Mouse (Mus musculus) T-helper 1 cell (primary cell): ENCODE results near the gene Grb2.

Experiments used
- in situ Hi-C: fragments of 300-600 bp; cut with MboI, MseI; formaldehyde crosslinking; loops from one replicate; pipeline ENCODE4 v1.15.1; 2025; ENCODE audit warnings: high pct_unique_total_duplicates

Grb2 gene

DNA sequence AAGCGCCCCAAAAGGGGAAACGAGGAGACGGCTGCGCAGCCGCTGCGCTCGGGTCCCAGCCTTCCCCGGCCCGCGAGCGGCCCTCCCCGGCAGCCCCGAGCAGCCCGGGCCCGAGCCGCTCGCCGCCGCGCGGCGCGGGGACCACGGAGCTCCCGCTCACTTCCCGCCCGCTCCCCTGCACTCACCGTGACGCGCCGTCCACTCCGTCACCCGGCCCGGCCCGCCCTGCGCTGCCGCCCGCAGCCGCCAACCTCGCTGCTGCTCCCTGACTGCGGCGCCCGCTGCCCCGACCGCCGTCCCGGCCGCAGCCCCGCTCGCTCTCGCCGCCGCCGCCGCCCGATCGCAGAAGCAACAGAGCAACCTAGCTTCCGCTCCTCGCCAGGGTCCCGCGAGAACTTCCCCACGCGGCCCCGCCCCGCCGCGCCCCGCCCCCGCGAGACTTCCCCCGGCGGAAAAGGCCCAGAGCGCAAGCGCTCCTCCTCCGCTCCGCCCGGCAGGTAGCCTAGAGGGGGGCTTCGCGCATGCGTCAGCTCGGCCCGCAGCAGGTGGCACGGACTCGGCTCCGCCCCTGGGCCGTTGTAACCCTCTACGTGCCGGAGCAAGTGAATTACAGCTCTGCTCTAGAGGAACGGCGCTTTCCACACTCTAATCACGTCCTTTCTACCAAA, at the start of gene Grb2:
Gene Grb2 (minus strand): TSS at position 389 of the 668 bp plus-strand sequence.
- in situ Hi-C loops: no loop called here

- in situ Hi-C loops: no loop called here
Measured at GRCm38 (mm10) chr11:115753485-115753884, 45.1 kb upstream of the Grb2 start.

GRCm38 (mm10) chr11:115752653-115753052, 44.3 kb upstream of the Grb2 start:
- in situ Hi-C loops: no loop called here

DNA sequence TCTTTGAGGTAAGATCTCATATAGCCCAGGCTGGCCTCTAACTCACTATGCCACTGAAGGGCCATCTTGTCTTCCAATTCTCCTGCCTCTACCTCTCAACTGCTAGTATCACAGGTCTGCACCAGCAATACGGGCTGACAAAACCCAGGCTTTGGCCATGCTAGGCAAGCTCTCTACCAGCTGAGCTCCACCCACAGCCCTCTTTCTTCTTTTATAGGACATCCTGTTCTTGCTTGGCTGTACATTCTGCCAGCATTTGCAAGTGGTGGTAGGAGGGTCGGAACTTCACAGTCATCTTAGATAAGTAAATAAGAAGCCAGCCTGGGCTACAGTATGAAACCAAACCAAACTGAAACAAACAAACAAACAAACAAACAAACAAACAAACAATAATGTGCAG, 43.3 kb upstream of the Grb2 start:
- in situ Hi-C loops: no loop called here

DNA sequence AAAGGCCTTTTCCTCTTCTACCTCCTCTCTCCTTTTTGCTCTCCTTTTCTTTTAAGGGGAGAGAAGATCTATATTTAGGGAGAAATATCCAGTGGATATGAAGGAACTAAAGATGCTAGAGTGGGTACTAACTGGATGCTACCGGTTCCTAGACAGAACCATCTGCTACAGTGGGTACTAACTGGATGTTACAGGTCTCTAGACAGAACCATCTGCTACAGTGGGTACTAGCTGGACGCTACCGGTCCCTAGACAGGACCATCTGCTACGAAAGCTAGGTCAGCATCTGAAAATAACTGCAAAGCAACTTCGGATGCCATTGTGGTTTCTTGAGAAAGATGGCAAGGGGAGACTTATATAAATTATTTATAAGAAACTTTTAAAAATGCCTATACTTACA, 41.4 kb upstream of the Grb2 start:
- in situ Hi-C loops: no loop called here

DNA sequence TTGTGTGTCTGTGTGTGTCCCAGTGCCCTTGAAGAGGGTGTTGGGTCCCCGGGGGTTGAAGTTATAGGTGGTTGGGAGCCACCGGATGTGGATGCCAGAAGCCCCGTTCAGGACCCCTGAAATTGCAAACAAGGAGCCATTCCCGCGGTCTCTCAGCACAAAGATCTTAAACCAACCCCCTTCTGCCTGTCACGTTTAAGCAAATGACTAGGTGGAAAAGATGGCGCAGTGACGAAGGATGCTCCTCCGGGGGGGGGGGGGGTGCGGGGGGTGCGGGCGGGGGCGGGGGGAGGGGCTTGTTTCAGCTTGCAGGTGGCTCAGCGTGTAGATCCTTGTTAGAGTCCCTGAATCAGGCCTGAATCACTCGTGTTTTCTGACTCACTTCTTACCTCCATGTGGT, 39.0 kb upstream of the Grb2 start:
- in situ Hi-C loops: no loop called here

- in situ Hi-C loops: no loop called here
Measured at GRCm38 (mm10) chr11:115746762-115747161, 38.4 kb upstream of the Grb2 start.

DNA sequence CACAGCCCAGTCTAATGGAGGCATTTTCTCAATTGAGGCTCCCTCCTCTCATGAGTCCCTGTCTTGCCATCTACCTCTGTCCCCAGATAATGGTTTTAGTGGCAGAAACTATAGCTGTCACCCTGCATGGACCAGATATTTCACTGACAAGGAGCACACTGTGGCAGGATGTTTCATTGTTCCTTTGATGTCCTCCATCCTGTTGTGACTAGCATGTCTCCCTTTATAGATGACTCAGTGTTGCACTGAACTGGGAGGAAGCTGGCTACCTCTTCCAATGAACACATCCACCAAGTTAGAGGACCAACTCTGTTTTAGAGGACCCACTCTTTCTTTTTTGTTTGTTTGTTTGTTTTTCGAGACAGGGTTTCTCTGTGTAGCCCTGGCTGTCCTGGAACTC, 37.7 kb upstream of the Grb2 start:
- in situ Hi-C loops: no loop called here

DNA sequence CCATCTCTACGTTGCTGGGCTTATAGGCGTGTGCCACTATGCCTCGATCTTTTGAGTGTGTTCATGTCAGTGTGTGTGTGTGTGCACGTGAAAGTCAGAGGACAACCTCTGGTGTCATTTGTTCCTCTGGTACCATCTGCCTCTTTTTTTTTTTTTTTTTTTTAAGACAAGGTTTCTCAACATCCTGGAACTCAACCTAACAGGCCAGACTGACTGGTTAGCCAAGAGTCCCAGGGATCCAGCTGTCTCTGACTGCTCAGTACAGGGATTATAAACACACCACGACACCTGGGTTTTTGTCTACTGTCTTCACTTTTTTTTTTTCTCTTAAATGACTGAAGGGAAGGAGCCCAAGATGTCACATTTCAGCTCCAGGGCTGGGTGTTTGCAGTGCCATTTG, 36.0 kb upstream of the Grb2 start:
- in situ Hi-C loops: loop anchor here (5.0 kb wide), 1 partner anchor 38 kb away; no protein-coding TSS in a partner anchor

DNA sequence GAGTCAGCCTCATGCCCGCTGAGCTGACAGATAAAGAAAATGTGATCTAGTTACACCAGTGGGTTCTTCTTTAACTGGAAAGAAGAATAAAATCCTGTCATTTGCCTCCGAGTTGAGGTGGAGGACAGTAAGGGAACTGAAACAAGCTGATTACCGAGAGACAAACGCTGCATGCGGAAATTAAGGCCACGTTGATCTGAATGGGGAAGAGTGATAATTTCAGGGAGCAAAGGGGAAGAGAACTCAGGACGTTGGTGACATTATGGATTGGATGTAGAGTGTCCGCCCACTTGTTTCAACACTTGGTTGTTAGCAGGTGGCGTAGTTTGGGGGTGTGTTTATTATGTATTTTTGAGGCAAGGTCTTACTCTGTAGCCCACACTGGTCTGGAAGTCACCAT, 34.5 kb upstream of the Grb2 start:
- in situ Hi-C loops: loop anchor here (5.0 kb wide), 1 partner anchor 39 kb away; no protein-coding TSS in a partner anchor

GRCm38 (mm10) chr11:115741070-115741469, 32.7 kb upstream of the Grb2 start:
- in situ Hi-C loops: loop anchor here (5.0 kb wide), 1 partner anchor 41 kb away; no protein-coding TSS in a partner anchor

DNA sequence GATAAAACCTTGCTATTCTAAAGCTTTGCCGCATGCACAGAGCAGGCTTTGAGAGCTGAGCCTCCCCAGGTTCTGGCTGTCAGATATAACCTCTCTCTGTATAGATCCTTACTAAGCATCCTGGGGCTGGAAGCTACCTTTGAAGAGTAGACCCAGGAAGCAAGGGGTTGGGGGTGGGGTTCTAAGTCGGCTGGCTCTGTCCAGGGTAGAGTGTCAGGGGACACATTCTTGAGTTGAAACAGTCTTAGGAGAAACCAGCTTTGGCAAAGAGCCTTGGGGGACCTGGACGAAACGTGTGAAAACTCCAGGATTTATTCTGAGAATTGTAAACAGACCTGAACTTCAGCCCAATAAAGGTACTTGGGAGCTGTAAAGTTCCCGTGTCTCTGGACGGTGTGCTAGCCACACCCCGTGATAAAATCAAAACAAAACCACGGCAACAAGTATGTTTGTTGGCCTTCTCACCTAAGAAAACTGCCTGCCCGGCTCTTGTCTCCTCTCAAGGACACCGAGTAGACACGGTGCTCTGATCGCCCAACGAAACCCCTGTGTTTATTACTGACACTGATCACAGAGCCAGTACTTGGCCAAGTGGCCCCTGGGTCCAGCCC, 30.0 kb upstream of the Grb2 start:
- in situ Hi-C loops: no loop called here

DNA sequence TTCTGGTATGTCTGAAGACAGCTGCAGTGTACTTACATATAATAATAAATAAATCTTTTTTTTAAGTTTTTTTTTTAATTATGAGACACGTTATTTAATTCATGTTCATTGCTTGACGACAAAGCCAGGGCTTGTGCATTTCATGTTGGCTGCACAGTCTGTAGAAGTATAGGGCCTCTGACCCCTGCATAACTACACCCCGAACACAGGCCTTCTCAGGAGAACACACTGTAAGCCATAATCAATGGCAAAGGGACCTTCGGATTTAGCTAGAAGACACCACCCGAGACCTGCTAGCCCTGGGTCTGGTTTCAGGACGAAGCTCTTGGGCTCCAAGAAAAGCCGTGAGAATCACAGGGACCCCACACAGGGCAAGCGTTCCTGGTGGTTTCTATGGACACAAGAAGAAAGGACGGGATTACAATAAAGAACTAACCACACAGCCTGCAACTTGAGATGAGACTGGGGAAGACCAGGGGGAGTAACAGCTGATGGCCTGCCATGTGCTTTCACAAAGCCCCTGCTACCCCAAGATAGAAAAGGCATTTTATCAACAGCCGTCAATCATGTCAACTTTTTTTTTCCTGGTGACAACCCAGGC, 29.3 kb upstream of the Grb2 start:
- in situ Hi-C loops: no loop called here

DNA sequence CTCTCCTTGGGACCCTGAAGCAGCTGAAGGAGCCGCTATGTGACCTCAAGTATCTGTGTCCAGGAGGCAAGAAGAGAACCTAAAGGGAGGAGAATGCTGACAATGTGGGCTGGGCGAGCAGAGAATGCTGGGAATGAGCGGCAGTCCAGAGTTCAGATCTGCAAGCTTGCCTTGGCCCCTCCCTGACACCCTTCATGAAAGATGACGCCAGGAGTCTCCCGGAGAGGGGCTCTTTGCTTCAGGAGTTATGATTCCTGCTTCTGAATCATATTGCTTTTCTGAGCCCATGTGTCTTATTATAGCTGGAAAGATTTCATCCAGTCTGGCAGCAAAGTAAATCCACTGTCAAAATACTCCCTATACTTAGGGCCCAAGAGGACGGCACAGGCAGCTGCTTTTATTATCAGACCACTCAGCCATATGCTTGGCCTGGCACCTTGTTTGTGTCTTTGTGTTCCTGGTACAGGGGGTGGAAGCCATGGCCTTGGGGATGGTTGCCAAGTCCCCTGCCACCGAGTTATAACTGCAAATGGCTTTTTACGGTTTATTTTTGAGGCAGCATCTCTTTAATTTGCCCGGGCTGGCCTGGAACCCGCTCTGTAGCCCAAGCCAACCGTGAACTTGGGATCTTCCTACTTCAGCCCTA, 25.8 kb upstream of the Grb2 start:
- in situ Hi-C loops: no loop called here

- in situ Hi-C loops: loop anchor here (5.0 kb wide), 1 partner anchor 89 kb away; the partner anchor contains the start of genes Caskin2 and Tsen54
Measured at GRCm38 (mm10) chr11:115723231-115723630, 14.8 kb upstream of the Grb2 start.

DNA sequence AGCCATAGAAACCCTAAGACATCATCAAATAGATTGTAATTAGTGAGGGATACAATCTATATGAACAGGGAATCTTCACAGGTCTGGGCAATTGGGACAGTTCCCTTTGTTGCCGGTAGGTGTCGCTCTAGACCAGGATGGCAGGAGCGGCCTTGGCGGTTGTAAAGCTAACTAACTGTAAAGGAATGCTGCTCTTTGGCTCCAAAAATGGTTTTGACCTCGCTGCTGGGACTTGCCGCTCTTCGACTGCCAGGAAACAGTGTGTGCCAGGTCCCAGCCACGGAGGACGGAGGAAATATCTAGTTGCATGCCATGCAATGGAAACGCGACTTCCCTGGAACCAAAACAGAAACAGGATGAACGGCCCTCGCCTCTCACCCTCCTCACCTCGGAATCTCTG, 14.2 kb upstream of the Grb2 start:
- in situ Hi-C loops: loop anchor here (5.0 kb wide), 1 partner anchor 90 kb away; the partner anchor contains the start of genes Caskin2 and Tsen54

DNA sequence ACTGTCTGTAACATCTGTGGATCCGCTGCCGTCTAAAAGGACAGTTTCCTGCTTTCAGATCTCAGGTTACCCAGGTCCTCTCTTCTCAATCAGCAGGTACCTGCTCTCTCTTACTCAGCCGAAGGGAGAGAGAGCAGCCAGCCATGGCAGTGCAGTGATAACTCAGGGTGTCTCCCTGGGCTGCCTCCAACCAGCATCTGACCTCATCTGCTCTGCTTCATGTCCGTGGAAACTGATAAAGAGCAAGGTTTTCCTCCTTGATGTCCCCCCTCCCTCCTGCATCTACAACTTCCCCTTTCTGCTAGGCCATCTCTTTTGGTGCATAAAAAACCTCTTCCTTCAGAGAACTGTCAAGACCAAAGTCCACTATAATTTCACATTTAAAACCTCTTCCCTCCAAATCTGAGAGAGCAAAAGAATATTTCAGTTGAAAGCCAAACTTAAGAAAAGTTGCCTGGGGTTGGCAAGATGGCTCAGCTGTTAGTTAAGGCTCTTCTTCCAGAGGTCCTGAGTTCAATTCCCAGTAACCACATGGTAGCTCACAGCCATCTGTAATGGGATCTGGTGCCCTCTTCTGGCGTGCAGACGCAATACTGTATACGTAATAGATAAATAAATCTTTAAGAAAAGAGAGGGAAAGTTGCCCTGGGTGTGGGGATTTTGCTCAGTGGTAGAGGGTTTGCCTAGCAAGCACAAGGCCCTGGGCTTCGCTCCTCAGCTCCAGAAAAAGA, 9.4 kb upstream of the Grb2 start:
- in situ Hi-C loops: loop anchor here (5.0 kb wide), 1 partner anchor 71 kb away; no protein-coding TSS in a partner anchor

- in situ Hi-C loops: loop anchor here (5.0 kb wide), 1 partner anchor 69 kb away; no protein-coding TSS in a partner anchor
Measured at GRCm38 (mm10) chr11:115716410-115717338, 8.3 kb upstream of the Grb2 start.

DNA sequence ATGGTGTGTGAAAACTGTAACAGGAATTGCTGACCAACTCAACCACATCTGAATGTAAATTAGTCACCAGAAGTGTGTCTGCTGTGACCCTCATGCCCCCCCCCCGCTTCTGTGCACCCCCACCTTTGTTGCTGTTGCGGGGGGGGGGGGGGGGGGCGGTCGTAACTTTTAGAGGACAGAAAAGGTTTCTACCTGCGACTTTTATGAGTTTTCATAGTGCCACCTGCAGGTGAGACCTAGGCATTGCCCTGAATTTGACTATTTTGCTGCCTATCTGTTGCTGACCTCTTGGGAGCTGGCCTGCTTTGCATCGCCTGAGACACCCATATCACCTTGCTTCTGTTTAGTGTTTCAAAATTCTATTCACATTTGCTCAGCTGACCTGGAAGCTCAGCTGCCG, 6.1 kb upstream of the Grb2 start:
- in situ Hi-C loops: no loop called here

GRCm38 (mm10) chr11:115713447-115713846, 5.0 kb upstream of the Grb2 start:
- in situ Hi-C loops: no loop called here
